10 mouse cellular contexts compared by ENCODE assay signal in genomic region chr8:45700100-45700499, GRCm38 (mm10).
"Had no signal": no experiment of that assay in that cellular context is flagged by ENCODE, and none has a peak within 500 bp of the region (broad histone marks: within the 10 kb centered on the region; RNA-seq: fewer than 3 reads in every experiment).

No protein-coding gene starts in this region.

- ATAC-seq: liver, postnatal 0 days; lung, postnatal 0 days; midbrain, embryonic 13.5 days; midbrain, embryonic 15.5 days had no signal

- DNase-seq: liver, postnatal 0 days; lung, adult 2 months; lung, postnatal 14 days; lung, postnatal 36 days; thymus, adult 18-20 months; thymus, postnatal 14 days; thymus, postnatal 36 days had no signal
